Mouse (Mus musculus): ENCODE data around the gene Tulp1. TPM values are rescaled to one million over a fixed set of nuclear protein-coding genes. Genes with fewer than 3 reads are reported as not detected.
A peak's percentile ranks its signal among the peaks of the same experiment; 100 is the strongest.

Gene Tulp1
- total RNA-seq, 2 experiments from 2014 or later: not detected

DNA sequence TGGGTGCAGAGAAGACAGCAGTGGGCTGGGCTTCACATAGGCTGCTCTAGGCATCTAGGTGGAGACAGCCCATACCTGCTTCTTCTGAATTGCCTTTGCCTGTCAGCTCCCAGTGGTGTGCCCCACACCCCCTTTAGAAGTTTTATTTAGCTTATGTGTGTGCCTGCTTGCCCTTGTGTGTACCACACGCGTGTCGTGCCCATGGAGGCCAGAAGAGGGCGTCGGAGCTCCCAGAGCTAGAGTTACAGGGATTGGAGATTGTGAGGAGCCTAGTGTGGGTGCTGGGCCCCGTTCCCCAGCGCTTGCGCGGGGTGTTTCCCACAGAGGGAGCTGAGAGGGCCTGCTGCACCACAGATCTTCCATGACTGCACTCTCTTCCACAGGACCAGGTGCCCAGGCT is 48.5 kb downstream of the Tulp1 start:
- DNase-seq (ENCODE audit: low spot score in 2 of 2): no peak

GRCm38 (mm10) chr17:28315611-28316160 is 49.3 kb downstream of the Tulp1 start:
- DNase-seq (ENCODE audit: low spot score in 2 of 2): no peak

DNA sequence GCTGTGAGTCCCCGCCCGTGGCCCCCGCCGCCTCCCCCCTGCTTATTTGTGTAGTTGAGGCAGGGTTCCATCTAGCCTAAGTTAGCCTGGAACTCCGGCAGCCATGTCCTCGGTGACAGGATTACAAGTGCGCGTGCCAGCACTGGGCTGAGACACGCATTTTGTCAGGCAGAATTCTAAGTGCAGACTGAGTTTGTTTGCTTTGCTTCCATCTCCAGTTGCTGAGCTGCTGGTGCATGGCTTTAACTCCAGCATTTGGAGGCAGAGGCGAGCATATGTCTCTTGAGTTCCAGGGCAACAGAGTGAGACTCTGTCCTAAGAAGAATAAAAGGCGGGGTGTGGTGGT is 51.2 kb downstream of the Tulp1 start:
- no peak for DNase-seq (ENCODE audit: low spot score in 2 of 2)

GRCm38 (mm10) chr17:28313212-28313879 is 51.7 kb downstream of the Tulp1 start, which contains the start of gene Fance:
TSS of gene Fance (plus strand) at chr17:28313519.
- DNase-seq (ENCODE audit: low spot score in 2 of 2): peak; percentile 84 to 87

DNA sequence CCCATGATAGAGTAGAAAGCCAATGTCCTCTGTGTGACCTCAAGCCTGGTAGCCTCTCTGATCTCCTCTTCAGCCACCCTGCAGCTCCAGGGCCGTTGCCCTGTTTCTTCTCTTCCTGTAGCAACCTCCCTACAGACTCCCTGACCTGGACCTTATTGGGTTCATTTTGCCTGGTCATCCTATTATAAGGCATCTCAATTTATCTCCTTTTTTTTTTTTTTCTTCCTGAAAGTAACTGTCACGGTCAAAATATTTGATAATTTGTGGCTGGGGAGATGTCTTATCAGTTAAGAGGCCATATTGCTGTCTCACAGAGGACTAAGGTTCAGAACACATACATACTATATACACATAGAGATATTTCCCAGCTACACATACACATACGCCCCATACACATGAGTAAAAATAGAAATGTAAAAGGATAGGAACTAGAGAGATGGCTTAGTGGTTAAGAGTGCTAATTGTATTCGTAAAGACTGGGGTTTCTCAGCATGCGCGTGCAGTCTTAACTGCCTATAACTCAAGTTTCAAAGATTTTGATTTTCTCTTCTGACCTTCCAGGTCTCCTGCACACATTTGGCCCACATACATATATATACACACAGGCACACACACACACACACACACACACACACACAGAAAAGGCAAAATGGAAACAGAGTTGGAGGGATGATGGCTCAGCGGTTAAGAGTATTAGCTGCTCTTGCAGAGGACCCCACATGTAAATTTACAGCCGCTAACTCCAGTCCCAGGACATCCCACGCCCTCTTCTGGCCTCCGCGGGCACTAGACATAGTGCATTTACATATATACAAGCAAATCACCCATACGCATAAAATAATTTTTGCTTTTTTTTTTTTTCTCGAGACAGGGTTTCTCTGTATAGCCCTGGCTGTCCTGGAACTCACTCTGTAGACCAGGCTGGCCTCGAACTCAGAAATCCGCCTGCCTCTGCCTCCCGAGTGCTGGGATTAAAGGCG is 52.5 kb downstream of the Tulp1 start:
- no peak for DNase-seq (ENCODE audit: low spot score in 2 of 2)

DNA sequence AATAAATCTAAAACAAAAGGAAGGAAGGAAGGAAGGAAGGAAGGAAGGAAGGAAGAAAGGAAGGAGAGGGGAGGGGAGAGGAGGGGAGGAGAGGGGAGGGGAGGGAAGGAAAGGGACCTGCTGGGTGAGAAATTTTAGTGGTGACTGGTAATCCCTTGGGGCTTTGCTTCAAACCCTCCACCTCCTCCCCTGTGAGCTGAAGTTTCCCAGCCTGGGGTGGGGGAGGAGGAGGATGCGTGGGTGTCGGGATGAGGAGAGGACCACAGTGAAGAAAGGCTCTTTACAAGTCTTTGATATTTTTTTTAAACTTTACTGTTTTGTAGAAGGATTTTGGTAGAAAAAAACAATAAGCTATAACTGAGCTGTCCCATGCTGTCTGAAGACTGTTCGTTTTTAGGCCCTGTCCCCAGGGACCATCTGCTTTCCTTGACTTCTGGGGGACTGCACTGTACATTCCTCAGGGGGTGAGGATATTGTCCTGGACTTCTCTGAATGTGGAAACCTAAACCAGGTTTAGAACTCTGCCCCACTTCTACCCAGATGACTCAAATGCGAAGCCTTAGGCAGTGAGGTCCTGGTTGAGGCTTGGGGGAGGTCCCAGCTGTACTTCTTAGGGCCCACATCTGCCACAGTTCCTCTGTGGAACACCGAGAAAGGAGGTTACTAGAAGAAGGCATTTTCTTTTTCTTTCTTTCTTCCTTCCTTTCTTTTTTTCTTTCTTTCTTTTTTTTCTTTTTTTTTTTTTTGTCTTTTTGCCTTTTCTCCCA is 53.5 kb downstream of the Tulp1 start:
- no peak for DNase-seq (ENCODE audit: low spot score in 2 of 2)

- DNase-seq (ENCODE audit: low spot score in 2 of 2): no peak
These were observed 54.2 kb downstream of the Tulp1 start for GRCm38 (mm10) chr17:28310831-28311230.

DNA sequence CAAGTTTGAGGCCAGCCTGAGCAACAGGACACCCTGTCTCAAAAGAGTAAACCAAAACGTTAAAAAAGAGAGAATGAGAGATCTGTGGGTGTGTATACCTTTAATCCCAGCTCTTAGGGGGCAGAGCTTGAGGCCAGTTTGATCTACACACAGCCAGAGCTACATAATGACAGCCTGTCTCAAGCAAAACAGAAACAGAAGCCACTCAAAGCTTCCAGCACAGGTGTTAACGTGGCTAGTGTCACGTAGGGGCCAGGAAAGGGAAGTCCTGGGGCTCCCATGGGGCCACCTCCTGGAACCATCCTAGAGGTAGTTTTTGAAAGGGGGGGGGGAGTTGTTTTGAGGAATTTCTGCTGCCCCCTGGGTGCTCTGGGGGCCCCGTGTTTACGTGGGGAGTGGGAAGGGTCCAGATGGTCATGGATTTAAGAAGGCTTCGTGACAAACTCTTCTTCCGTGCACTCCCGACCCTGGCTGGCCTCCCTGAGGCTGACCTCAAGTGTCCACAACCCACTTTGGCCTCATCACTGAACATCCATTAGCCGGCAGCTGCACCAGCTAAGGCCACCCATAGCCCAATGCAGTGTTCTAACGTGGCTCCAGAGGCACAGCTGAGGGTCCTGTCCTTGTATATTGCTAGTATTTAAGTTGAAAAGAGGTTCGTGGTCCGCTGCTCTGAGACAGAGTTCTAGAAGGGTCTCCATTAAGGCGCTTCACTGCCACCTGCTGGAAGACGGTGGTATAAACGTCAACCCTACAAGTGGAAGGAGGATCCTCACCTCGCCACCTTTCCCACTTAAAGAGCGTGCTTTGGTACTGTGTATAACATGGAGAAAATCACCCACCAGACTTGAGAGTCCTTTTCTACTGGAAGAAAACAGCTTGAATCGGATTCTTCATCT is 56.5 kb downstream of the Tulp1 start:
- DNase-seq (ENCODE audit: low spot score in 2 of 2): peak; percentile 89 to 92

DNA sequence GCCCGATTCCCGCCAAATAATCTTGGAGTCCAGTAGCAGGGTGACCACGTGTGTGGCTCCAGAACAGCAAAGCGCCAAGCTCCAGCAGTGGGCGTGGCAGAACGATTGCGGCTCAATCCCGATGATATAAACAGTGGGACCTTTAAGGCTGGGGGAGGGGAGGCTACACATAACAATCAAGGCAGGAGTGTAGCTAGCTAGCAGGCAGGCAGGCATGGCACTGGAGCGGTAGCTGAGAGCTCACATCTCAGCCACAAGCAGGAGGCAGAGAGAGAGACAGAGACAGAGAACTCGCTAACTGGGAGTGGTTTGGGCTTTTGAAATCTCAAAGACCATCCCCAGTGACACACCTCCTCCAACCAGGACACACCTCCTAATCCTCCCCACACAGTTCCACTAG is 59.9 kb downstream of the Tulp1 start:
- DNase-seq (ENCODE audit: low spot score in 2 of 2): no peak

Other genes with a start within 250 kb of the Tulp1 start
- 1 to 10 TPM; 4.8 to 9.3 TPM for gene Scube3, start 223.1 kb downstream of the Tulp1 start, total RNA-seq (2021)
- 10 to 100 TPM; 36.1 to 36.5 TPM for gene Zfp523, start 188.1 kb downstream of the Tulp1 start, total RNA-seq (2021)
- 1 to 10 TPM; 1.2 to 1.3 TPM for gene Def6, start 157.4 kb downstream of the Tulp1 start, total RNA-seq (2021)
- gene Ppard, start 132.5 kb downstream of the Tulp1 start, total RNA-seq (2021): 10 to 100 TPM; 70.6 to 70.7 TPM
- gene Fance, start 51.7 kb downstream of the Tulp1 start, total RNA-seq (2021): 10 to 100 TPM; 18.2 to 23.7 TPM
- gene Rpl10a, start 36.8 kb downstream of the Tulp1 start, total RNA-seq (2021): 100 to 1,000 TPM; 760 to 827 TPM
- 1 to 10 TPM; 7.4 to 8.5 TPM for gene Tead3, start 14.4 kb downstream of the Tulp1 start, total RNA-seq (2021)
- 100 to 1,000 TPM; 111 to 112 TPM for gene Fkbp5, start 152.3 kb upstream of the Tulp1 start, total RNA-seq (2021)
- gene Armc12, start 165.6 kb upstream of the Tulp1 start, total RNA-seq (2021): not detected
- gene Clpsl2, start 184.2 kb upstream of the Tulp1 start, total RNA-seq (2021): not detected
- not detected for gene Clps, start 195.5 kb upstream of the Tulp1 start, total RNA-seq (2021)
- 1 to 10 TPM; 2.0 to 2.6 TPM for gene Lhfpl5, start 210.4 kb upstream of the Tulp1 start, total RNA-seq (2021)

Data from adrenal gland, adult 18-20 months (tissue).